Mouse (Mus musculus): ENCODE results near the gene Cfdp1.

The Cfdp1 gene

DNA sequence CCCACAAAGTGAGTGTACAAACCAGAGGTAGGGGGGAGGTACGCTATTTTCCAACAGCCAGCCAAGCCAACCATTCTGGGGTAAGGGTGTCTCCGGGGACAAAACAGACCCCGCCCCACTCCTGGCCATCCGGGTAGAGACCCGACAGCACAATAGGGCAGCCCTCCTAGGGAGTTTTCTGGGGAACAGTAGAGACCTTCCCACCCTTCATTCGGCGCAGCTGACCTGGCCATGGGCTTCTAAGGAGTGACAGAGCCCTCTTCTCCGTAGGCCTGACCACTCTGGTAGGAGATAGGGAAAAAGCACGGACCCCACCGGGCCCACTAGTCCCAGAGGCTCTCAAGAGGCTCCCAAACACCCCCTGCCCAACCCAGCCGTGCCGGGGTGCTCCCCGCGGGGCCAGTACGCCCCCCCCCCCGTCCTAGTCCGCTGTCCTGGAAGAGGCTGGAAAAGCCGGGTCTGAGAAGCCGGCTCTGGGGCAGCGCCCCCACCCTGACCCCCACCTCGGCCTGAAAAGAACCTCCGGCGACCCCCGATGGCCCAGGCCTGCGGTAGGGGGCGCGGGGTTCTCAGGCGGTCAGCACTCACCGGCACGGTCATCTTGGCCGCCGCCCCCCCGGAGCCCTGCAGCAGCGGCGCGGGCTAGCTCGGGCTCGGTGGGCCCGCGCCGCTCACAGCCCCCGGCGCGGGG lies 110.8 kb downstream of the Cfdp1 start:
- DNase-seq (ENCODE audit: extremely low read depth, insufficient read length, low spot score), result no peak

GRCm38 (mm10) chr8:111742261-111743037 lies 111.6 kb downstream of the Cfdp1 start:
- no peak for DNase-seq (ENCODE audit: extremely low read depth, insufficient read length, low spot score)

- DNase-seq (ENCODE audit: extremely low read depth, insufficient read length, low spot score), result no peak
Measured at GRCm38 (mm10) chr8:111741556-111741955, 112.5 kb downstream of the Cfdp1 start.

DNA sequence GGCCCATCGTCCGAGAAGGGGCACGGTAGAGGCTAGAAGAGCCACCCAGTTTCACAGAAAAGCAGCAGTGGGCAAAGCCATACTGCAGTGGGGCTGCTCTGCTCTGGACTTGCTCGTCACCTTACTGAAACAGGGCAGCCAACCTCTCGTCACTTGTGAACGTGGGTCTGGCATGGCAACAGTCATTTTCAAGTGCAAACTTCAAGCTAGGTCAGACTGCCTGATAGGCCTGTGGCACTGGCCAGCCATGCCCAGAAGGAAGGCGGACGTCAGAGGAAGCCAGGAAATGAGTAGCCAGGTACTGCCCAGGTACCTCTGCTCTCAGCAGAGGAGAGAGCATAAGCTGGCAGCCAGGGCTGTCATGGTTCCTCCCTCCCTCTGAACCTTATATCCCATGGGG lies 113.1 kb downstream of the Cfdp1 start:
- no peak for DNase-seq (ENCODE audit: extremely low read depth, insufficient read length, low spot score)

- DNase-seq (ENCODE audit: extremely low read depth, insufficient read length, low spot score), result no peak
Measured at GRCm38 (mm10) chr8:111740301-111740711, 113.8 kb downstream of the Cfdp1 start.

GRCm38 (mm10) chr8:111739604-111740003 lies 114.5 kb downstream of the Cfdp1 start:
- DNase-seq (ENCODE audit: extremely low read depth, insufficient read length, low spot score), result no peak

DNA sequence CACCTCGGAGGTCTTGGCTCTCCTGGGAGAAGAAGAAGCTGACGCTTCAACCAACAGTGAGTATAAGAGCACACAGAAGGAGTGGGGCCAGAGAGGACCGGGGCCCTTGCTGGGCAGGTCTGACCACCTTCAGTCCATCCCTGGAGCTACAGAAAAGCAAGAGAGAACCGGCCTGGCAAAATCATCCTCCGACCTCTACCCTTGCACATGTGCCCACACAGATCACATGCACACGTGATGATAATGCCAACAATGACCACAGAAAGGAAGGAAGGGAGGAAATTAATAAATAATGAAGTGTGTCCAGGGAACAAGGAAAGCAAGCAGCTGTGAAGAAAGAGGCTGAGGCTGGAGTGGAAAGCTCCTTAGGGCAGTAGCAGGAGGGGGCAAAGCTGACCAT lies 115.2 kb downstream of the Cfdp1 start:
- DNase-seq (ENCODE audit: extremely low read depth, insufficient read length, low spot score), result no peak

DNA sequence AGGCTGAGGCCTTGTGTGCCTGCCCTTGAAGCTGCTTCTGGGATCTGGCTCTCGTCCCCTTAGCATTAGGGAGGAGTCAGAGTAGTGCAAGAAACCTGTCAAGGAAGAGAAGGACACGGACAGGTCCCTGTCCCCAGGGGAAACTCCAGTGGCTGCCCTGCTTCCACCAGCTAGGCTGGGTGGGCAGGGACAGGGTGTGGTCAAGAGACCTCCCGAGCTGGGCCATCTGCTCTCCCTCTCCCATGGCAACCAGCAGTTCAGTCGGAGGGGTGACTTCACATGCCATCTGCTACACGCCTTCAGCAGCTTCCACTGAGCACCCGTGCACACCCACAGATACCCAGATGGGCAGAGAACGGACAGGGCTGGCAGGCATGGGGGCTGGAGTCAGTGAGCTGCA lies 117.8 kb downstream of the Cfdp1 start:
- DNase-seq (ENCODE audit: extremely low read depth, insufficient read length, low spot score), result no peak

DNA sequence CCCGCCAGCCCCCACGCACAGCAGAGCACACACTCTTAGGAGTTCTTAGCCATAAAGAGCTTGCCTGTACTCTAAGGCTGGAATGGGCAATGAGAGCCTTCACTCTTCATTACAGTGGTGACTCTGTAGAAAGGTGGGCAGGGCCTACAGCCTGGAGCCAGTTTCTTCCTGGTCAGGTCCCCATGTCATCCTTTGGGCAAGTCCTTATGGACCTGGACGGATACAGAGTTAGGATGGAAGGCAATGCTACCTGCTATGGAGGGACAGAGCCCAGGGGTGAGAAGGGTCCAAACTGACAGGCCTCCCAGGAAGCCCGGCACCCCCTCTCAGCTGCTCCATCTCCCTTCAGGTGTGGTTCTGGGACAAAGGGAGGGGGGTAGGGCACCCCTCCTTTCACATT lies 118.3 kb downstream of the Cfdp1 start:
- DNase-seq (ENCODE audit: extremely low read depth, insufficient read length, low spot score), result no peak

DNA sequence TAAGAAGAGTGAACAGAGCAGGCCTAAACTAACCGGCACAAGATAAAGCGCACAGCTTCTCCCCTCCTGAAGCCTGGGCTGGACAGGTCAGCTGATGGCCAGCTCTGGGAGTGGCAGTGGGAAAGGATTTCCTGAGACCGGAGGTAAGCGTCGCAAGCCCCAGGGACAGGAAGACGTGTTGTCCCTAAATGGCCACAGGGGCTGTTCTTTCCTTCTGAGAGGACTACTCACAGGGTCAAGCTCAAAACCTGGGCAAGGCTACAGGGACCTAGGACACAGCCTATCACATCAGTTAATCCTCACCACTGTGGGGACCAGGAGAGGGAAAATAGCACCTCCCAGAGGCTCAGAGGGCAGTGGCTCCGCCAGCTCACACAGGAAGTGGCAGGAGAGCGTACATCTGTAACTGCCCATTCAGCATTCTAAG lies 118.7 kb downstream of the Cfdp1 start:
- no peak for DNase-seq (ENCODE audit: extremely low read depth, insufficient read length, low spot score)

GRCm38 (mm10) chr8:111734244-111734960 lies 119.7 kb downstream of the Cfdp1 start:
- DNase-seq (ENCODE audit: extremely low read depth, insufficient read length, low spot score), result no peak

DNA sequence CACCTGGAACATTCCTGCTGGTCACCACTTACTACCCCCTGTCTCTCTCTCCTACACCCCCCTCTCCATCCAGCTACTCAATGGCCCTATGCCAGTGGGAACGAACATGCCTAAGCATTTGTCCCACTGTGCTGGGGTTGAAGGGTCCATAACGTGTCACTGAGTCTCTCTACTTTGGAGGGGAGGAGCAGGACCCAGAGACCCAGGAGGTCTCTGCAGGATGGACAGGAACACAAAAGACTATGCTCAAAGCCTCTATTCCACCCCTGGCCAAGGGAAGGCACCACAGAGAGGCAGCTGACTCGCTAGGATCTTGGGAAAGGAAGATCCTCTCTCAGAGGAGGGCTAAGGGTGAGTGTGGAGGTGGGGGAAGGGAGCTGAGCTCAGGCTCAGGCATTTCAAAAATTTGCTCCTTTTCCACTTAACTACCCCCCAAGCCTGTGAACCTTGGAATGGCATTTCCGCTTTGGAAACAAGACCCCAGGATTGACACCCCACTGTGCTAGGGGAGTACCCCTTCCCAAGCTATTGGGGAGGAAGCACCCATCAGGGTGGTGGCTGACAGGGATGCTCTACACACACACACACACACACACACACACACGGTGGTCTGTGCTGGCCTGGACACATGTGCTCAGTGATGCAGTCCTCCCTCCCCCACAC lies 120.4 kb downstream of the Cfdp1 start:
- DNase-seq (ENCODE audit: extremely low read depth, insufficient read length, low spot score), result no peak

- no peak for DNase-seq (ENCODE audit: extremely low read depth, insufficient read length, low spot score)
Measured at GRCm38 (mm10) chr8:111732406-111733085, 121.5 kb downstream of the Cfdp1 start.

DNA sequence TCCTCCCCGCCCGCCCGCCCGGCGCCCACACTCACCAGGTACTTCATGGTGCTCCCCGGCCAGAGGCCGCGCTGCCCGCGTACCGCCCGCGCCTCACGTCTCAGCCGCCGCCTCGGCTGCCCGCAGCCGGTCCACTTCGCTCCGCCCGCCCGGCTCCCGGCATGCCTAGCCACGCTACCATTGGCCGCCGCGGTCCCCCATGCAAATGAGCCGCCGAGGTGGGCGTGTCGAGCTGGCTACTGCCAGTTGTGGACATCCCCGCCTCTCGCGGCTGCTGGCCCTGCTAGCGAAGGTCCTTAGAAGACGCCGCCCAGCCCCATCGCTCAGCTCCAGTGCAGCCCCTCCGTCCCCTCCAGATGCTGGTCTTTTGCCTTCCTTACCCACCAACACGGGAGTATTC lies 122.1 kb downstream of the Cfdp1 start:
- peak; percentile 92 for DNase-seq (ENCODE audit: extremely low read depth, insufficient read length, low spot score)

DNA sequence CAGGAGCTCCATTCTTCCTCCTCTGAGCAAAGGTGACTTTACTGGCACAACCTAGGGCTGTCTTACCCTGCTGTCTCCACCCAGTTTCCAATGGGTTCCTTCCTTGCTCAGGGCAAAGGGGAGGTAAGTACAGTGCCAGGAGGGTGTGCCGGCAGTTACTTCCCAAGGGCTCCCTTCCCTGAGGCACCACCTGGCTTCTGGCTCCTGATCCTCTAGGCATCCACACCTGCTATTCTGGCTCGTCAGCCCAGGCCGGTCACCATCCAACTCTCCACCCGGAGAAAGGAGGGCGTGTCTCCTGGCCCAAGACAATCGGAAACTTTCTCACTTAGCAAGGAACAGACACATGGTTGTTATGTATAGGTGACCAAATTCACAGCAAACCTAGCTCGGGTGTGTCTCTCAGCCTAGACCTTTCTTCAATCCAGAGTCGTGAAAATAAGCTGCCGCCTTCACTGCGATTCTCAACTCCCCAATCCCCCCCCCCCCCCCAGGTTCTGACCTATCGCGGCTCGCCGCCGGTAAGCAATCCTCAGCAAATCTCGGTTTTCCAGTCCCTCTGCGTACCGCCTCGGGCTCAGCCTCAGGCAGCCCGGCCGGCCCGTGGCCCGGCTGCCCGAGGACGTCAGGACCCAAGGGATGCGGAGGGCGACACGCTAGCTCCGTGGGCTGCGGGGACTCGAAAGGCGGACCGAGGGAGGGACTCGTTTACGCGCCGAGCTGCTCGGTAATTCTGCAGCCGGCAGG lies 122.7 kb downstream of the Cfdp1 start:
- no peak for DNase-seq (ENCODE audit: extremely low read depth, insufficient read length, low spot score)

DNA sequence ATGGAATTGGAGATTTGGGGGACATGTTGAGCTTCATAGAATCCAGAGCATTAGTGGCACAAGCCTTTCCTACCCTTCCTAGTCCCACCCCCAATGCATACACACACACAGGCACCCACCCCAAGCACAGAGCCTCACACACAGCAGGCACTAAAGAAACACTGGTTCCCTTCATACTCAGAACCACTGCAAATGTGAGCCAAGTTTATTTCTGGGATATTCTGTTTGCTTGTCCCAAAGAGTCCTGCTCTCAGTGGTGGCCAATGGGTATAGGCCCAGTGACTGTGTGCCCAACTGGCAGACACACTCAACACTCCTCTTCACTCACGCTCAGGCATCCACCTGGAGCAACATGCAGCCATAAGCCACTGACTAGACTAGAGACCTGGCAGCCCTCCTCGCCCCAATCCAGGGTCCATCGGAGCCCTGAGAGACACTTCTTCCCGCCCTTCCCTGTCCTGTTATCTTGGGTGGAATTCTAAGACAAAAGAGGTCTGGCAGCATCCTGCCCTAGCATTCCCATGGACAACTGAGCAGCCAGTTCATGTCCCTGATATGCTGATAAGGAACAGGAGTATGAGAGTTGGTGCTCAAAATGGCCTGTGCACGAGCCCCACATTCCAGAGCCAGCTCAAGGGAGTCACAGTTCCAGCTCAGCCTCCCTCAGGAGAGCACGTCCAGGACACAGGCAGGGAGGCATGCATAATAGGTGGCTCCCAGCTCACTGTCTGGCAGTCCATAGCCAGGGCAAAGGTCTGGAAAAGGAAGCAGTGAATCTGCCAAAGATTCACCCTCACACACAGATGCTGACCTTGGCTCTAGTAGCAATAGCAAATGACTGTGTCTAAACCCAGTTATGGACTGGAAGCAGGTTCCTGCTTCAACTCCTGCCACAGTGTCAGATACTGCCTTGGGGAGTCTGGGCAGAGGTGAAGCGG lies 124.6 kb downstream of the Cfdp1 start:
- no peak for DNase-seq (ENCODE audit: extremely low read depth, insufficient read length, low spot score)

GRCm38 (mm10) chr8:111728481-111728880 lies 125.6 kb downstream of the Cfdp1 start:
- DNase-seq (ENCODE audit: extremely low read depth, insufficient read length, low spot score), result no peak

DNA sequence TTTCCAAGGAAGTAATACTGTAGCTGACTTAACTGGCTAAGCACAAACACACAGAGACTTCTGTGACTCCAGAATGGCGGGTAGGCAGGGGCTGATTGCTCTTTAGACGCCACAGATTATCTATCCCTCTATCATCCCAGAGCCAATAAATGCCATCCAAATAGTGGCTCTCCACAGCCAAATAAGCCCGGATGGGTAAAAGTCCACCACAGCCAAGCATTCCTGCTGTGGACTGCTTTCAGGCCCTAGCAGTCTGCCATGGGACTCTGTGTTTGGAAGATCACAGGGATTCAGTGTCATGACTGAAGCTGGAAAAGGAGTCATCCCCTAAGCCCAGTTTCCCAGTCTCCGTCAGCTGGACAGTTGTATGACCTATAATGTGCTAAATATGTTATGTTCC lies 126.5 kb downstream of the Cfdp1 start:
- no peak for DNase-seq (ENCODE audit: extremely low read depth, insufficient read length, low spot score)
